Mouse (Mus musculus): ENCODE results near the gene Arpp21.

Gene Arpp21

DNA sequence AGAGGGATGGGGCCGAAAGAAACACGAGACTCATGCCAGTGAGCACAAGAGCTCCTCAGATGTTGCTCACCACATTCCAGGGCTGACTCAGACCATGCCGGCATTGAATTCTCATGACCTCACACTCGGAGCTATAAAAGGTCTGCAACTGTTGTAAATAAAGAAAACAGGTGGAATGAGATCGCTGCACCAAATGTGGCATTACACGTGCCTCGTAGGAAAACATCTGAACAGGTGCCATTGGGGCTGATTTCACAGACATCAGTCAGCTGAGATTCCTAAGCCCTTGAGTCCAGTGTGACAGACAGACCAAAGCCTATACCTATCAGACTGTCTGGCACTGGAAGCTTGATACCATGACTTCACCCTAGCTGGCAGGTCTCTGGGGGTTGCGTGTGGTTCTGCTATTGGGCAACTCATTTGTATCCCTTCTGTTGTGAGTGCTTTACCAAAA, 212.1 kb downstream of the Arpp21 start:
- no peak for DNase-seq (ENCODE audit: extremely low read depth, low read depth, low spot score)

DNA sequence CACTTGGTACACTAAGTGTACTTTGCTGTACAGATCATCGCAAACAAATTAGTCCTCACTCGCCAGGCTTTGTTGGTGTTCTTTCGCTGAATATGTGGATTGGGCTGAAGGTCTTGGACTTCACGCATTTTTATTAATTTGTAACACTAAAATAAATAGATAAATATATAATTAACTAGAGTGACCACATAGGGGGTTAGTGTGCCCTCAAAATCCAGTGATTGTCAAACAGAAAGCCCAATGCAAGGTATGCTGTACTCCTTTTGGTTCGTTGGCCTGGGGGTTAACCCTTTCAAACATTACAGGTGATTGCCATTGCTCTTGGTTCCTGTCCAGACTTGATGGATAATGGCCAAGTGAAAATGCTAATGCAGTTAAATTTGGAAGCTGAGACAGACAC, 212.6 kb downstream of the Arpp21 start:
- no peak for DNase-seq (ENCODE audit: extremely low read depth, low read depth, low spot score)

Measured in fat pad, adult 2 months (tissue).